Mouse (Mus musculus): Measurements from ENCODE around the gene Cux2. TPM values are rescaled to one million over a fixed set of nuclear protein-coding genes. Genes with fewer than 3 reads are reported as not detected.
A peak's percentile ranks its signal among the peaks of the same experiment; 100 is the strongest.

Gene Cux2
- polyA plus RNA-seq, 1 experiment from 2014 or later: 4.9 TPM

GRCm38 (mm10) chr5:121878703-121879102 is 171.2 kb downstream of the Cux2 start:
- 83% methylated on average over 17 of the region's 17 CpGs for WGBS
- ATAC-seq (replicated peaks; ENCODE audit: low FRiP score): no peak

GRCm38 (mm10) chr5:121876901-121877300 is 173.0 kb downstream of the Cux2 start:
- Histone ChIP-seq H3K4me2 (no peak overlapping the region), H3K9me3 (ENCODE audit: control insufficient read depth, low read length) (no peaks in the 10 kb centered on the region), H3K27ac (ENCODE audit: low read depth, low read length) (no peak overlapping the region), H3K4me3 (ENCODE audit: low read depth, low read length) (no peak overlapping the region), H3K9ac (ENCODE audit: low read depth, low read length) (no peak overlapping the region), H3K36me3 (ENCODE audit: control insufficient read depth, insufficient read depth, low read length) (0 out of 2 replicates have a peak, but pooled peaks cover 3% of the 10 kb centered on the region), H3K27me3 (replicated peaks; ENCODE audit: control insufficient read depth, insufficient read depth, low read length) (no peaks in the 10 kb centered on the region), H3K4me1 (replicated peaks; ENCODE audit: control insufficient read depth, insufficient read depth, low read length) (no peaks in the 10 kb centered on the region)
- ATAC-seq (replicated peaks; ENCODE audit: low FRiP score) (no peak), DNase-seq (ENCODE audit: low spot score) (no peak)
- WGBS: 78% methylated on average over 12 of the region's 12 CpGs

More at GRCm38 (mm10) chr5:121878703-121879102, 171.2 kb downstream of the Cux2 start:
- no peaks in the 10 kb centered on the region for H3K9me3 ChIP-seq (ENCODE audit: control insufficient read depth, low read length)
- H3K27me3 ChIP-seq (replicated peaks; ENCODE audit: control insufficient read depth, insufficient read depth, low read length): no peaks in the 10 kb centered on the region
- H3K36me3 ChIP-seq (ENCODE audit: control insufficient read depth, insufficient read depth, low read length): 0 out of 2 replicates have a peak, but pooled peaks cover 3% of the 10 kb centered on the region
- no peak overlapping the region for H3K27ac ChIP-seq (ENCODE audit: low read depth, low read length)
- DNase-seq (ENCODE audit: low spot score): no peak
- H3K4me3 ChIP-seq (ENCODE audit: low read depth, low read length): no peak overlapping the region
- no peaks in the 10 kb centered on the region for H3K4me1 ChIP-seq (replicated peaks; ENCODE audit: control insufficient read depth, insufficient read depth, low read length)
- no peak overlapping the region for H3K9ac ChIP-seq (ENCODE audit: low read depth, low read length)
- H3K4me2 ChIP-seq: no peak overlapping the region

GRCm38 (mm10) chr5:121875041-121875440 is 174.9 kb downstream of the Cux2 start:
- Histone ChIP-seq H3K4me3 (ENCODE audit: low read depth, low read length) (no peak overlapping the region), H3K4me1 (replicated peaks; ENCODE audit: control insufficient read depth, insufficient read depth, low read length) (no peaks in the 10 kb centered on the region), H3K27ac (ENCODE audit: low read depth, low read length) (no peak overlapping the region), H3K4me2 (no peak overlapping the region), H3K27me3 (replicated peaks; ENCODE audit: control insufficient read depth, insufficient read depth, low read length) (no peaks in the 10 kb centered on the region), H3K9ac (ENCODE audit: low read depth, low read length) (no peak overlapping the region), H3K9me3 (ENCODE audit: control insufficient read depth, low read length) (no peaks in the 10 kb centered on the region), H3K36me3 (ENCODE audit: control insufficient read depth, insufficient read depth, low read length) (0 out of 2 replicates have a peak, but pooled peaks cover 3% of the 10 kb centered on the region)
- 80% methylated on average over 12 of the region's 12 CpGs for WGBS
- DNase-seq (ENCODE audit: low spot score): no peak
- ATAC-seq (replicated peaks; ENCODE audit: low FRiP score): no peak

- Histone ChIP-seq H3K9me3 (ENCODE audit: control insufficient read depth, low read length) (no peaks in the 10 kb centered on the region), H3K4me1 (replicated peaks; ENCODE audit: control insufficient read depth, insufficient read depth, low read length) (no peaks in the 10 kb centered on the region), H3K27me3 (replicated peaks; ENCODE audit: control insufficient read depth, insufficient read depth, low read length) (no peaks in the 10 kb centered on the region), H3K27ac (ENCODE audit: low read depth, low read length) (no peak overlapping the region), H3K9ac (ENCODE audit: low read depth, low read length) (no peak overlapping the region), H3K36me3 (ENCODE audit: control insufficient read depth, insufficient read depth, low read length) (peaks cover 3% of the 10 kb centered on the region; the same call in 1 of the 2 replicates), H3K4me3 (ENCODE audit: low read depth, low read length) (no peak overlapping the region), H3K4me2 (no peak overlapping the region)
- DNase-seq (ENCODE audit: low spot score) (peak; percentile 77), ATAC-seq (replicated peaks; ENCODE audit: low FRiP score) (no peak)
- WGBS: 17% methylated on average over 4 of the region's 4 CpGs
These were observed 177.7 kb downstream of the Cux2 start for GRCm38 (mm10) chr5:121872158-121872557.

GRCm38 (mm10) chr5:121871515-121872030 is 178.3 kb downstream of the Cux2 start:
- H3K4me1 ChIP-seq (replicated peaks; ENCODE audit: control insufficient read depth, insufficient read depth, low read length): no peaks in the 10 kb centered on the region
- H3K36me3 ChIP-seq (ENCODE audit: control insufficient read depth, insufficient read depth, low read length): peaks cover 3% of the 10 kb centered on the region; the same call in 1 of the 2 replicates
- H3K9me3 ChIP-seq (ENCODE audit: control insufficient read depth, low read length): no peaks in the 10 kb centered on the region
- ATAC-seq (replicated peaks; ENCODE audit: low FRiP score) (no peak), DNase-seq (ENCODE audit: low spot score) (no peak)
- H3K4me3 ChIP-seq (ENCODE audit: low read depth, low read length): no peak overlapping the region
- no peak overlapping the region for H3K4me2 ChIP-seq
- H3K9ac ChIP-seq (ENCODE audit: low read depth, low read length): no peak overlapping the region
- no peak overlapping the region for H3K27ac ChIP-seq (ENCODE audit: low read depth, low read length)
- H3K27me3 ChIP-seq (replicated peaks; ENCODE audit: control insufficient read depth, insufficient read depth, low read length): no peaks in the 10 kb centered on the region
- 85% methylated on average over 13 of the region's 13 CpGs for WGBS

- Histone ChIP-seq H3K4me3 (ENCODE audit: low read depth, low read length) (no peak overlapping the region), H3K27me3 (replicated peaks; ENCODE audit: control insufficient read depth, insufficient read depth, low read length) (no peaks in the 10 kb centered on the region)
- no peak for DNase-seq (ENCODE audit: low spot score)
These were observed 179.1 kb downstream of the Cux2 start for GRCm38 (mm10) chr5:121870832-121871231.

GRCm38 (mm10) chr5:121867963-121868362 is 181.9 kb downstream of the Cux2 start:
- H3K9me3 ChIP-seq (ENCODE audit: control insufficient read depth, low read length): no peaks in the 10 kb centered on the region
- no peak overlapping the region for H3K9ac ChIP-seq (ENCODE audit: low read depth, low read length)
- 74% methylated on average over 5 of the region's 5 CpGs for WGBS
- no peaks in the 10 kb centered on the region; the same call in 1 of the 2 replicates for H3K4me1 ChIP-seq (replicated peaks; ENCODE audit: control insufficient read depth, insufficient read depth, low read length)
- H3K27ac ChIP-seq (ENCODE audit: low read depth, low read length): no peak overlapping the region
- H3K36me3 ChIP-seq (ENCODE audit: control insufficient read depth, insufficient read depth, low read length): no peaks in the 10 kb centered on the region; the same call in 1 of the 2 replicates
- H3K27me3 ChIP-seq (replicated peaks; ENCODE audit: control insufficient read depth, insufficient read depth, low read length): no peaks in the 10 kb centered on the region
- no peak for DNase-seq (ENCODE audit: low spot score)
- no peak overlapping the region for H3K4me3 ChIP-seq (ENCODE audit: low read depth, low read length)
- no peak overlapping the region for H3K4me2 ChIP-seq
- no peak for ATAC-seq (replicated peaks; ENCODE audit: low FRiP score)

More at GRCm38 (mm10) chr5:121870832-121871231, 179.1 kb downstream of the Cux2 start:
- no peak for ATAC-seq (replicated peaks; ENCODE audit: low FRiP score)
- Histone ChIP-seq H3K4me2 (no peak overlapping the region), H3K9ac (ENCODE audit: low read depth, low read length) (no peak overlapping the region), H3K36me3 (ENCODE audit: control insufficient read depth, insufficient read depth, low read length) (no peaks in the 10 kb centered on the region; the same call in 1 of the 2 replicates), H3K9me3 (ENCODE audit: control insufficient read depth, low read length) (no peaks in the 10 kb centered on the region), H3K27ac (ENCODE audit: low read depth, low read length) (no peak overlapping the region), H3K4me1 (replicated peaks; ENCODE audit: control insufficient read depth, insufficient read depth, low read length) (no peaks in the 10 kb centered on the region)
- 55% methylated on average over 6 of the region's 6 CpGs for WGBS

- Histone ChIP-seq H3K27me3 (replicated peaks; ENCODE audit: control insufficient read depth, insufficient read depth, low read length) (no peaks in the 10 kb centered on the region), H3K4me1 (replicated peaks; ENCODE audit: control insufficient read depth, insufficient read depth, low read length) (no peaks in the 10 kb centered on the region; the same call in 1 of the 2 replicates), H3K4me2 (peak overlapping the region; percentile 56), H3K36me3 (ENCODE audit: control insufficient read depth, insufficient read depth, low read length) (peaks cover 3% of the 10 kb centered on the region; the same call in 1 of the 2 replicates), H3K9me3 (ENCODE audit: control insufficient read depth, low read length) (no peaks in the 10 kb centered on the region), H3K4me3 (ENCODE audit: low read depth, low read length) (no peak overlapping the region), H3K27ac (ENCODE audit: low read depth, low read length) (no peak overlapping the region), H3K9ac (ENCODE audit: low read depth, low read length) (no peak overlapping the region)
- ATAC-seq (replicated peaks; ENCODE audit: low FRiP score): 0 out of 2 replicates have a peak, but pooled peaks have one; percentile 18
- 17% methylated on average over 9 of the region's 11 CpGs for WGBS
- no peak for DNase-seq (ENCODE audit: low spot score)
These were observed 185.6 kb downstream of the Cux2 start for GRCm38 (mm10) chr5:121864330-121864729.

GRCm38 (mm10) chr5:121861964-121862363 is 187.9 kb downstream of the Cux2 start:
- WGBS: 56% methylated on average over 5 of the region's 5 CpGs
- DNase-seq (ENCODE audit: low spot score) (no peak), ATAC-seq (replicated peaks; ENCODE audit: low FRiP score) (no peak)
- H3K27ac ChIP-seq (ENCODE audit: low read depth, low read length): no peak overlapping the region
- no peak overlapping the region for H3K9ac ChIP-seq (ENCODE audit: low read depth, low read length)
- H3K9me3 ChIP-seq (ENCODE audit: control insufficient read depth, low read length): no peaks in the 10 kb centered on the region
- H3K27me3 ChIP-seq (replicated peaks; ENCODE audit: control insufficient read depth, insufficient read depth, low read length): no peaks in the 10 kb centered on the region
- H3K4me1 ChIP-seq (replicated peaks; ENCODE audit: control insufficient read depth, insufficient read depth, low read length): no peaks in the 10 kb centered on the region; the same call in 1 of the 2 replicates
- H3K36me3 ChIP-seq (ENCODE audit: control insufficient read depth, insufficient read depth, low read length): peaks cover 3% of the 10 kb centered on the region; the same call in 1 of the 2 replicates
- H3K4me2 ChIP-seq: no peak overlapping the region
- no peak overlapping the region for H3K4me3 ChIP-seq (ENCODE audit: low read depth, low read length)
